Mouse (Mus musculus) neutrophil, adult 59 days (primary cell): ENCODE data around the gene Hyal5. TPM values are rescaled to one million over a fixed set of nuclear protein-coding genes. Genes with fewer than 3 reads are reported as not detected.

ENCODE experiments used
- total RNA-seq, 2 experiments: library from RNA; stranded (reverse); gene quantifications; 1 replicate in 1 of 2; 2 replicates in 1 of 2; pipeline ENCODE4 v1.2.4; 2023

Gene Hyal5
- total RNA-seq, result not detected

GRCm38 (mm10) chr6:24857697-24858096 is at the start of gene Hyal5:
TSS of gene Hyal5 (plus strand) at chr6:24857997.

Other genes with a start within 250 kb of the Hyal5 start
- gene Wasl, start 193.0 kb upstream of the Hyal5 start, total RNA-seq, result 10 to 100 TPM; 25.2 to 25.5 TPM
- not detected for gene Hyal6, start 124.8 kb upstream of the Hyal5 start, total RNA-seq
- not detected for gene Hyal4, start 109.7 kb upstream of the Hyal5 start, total RNA-seq
- not detected for gene Spam1, start 66.8 kb upstream of the Hyal5 start, total RNA-seq
- under 1 TPM; 0.22 to 0.78 TPM for gene Tmem229a, start 98.3 kb downstream of the Hyal5 start, total RNA-seq